In genomic region chr2:181459673-181460621, GRCm38 (mm10) we compare ENCODE assay signal across 8 mouse cellular contexts. TPM values are rescaled to one million over a fixed set of nuclear protein-coding genes. Genes with fewer than 3 reads are reported as not detected.
A peak's percentile ranks its signal among the peaks of the same experiment; 100 is the strongest.
DNase-seq lines count a peak whose midpoint lies in the region; ATAC-seq and TF ChIP-seq lines count a peak whose summit lies in the region.
"Had no signal": no experiment of that assay in that cellular context is flagged by ENCODE, and none has a peak within 500 bp of the region (broad histone marks: within the 10 kb centered on the region; RNA-seq: fewer than 3 reads in every experiment).

No protein-coding gene starts in this region.

- peak overlapping the region; percentile 98 for H3K4me2 ChIP-seq in forebrain, postnatal 0 days (ENCODE audit: low read depth)
- peak overlapping the region; percentile 99 for H3K4me2 ChIP-seq in hindbrain, embryonic 11.5 days (replicated peaks; ENCODE audit: low read depth, low read length)

- intact Hi-C loops in left cerebral cortex, postnatal 14 days (cut with DNase I) = loop anchor here (5.0 kb wide), 1 partner anchor 48 kb away; no protein-coding TSS in a partner anchor

- no peaks in the 10 kb centered on the region for H3K9me3 ChIP-seq in forebrain, postnatal 0 days (ENCODE audit: low read length)
- no peaks in the 10 kb centered on the region for H3K9me3 ChIP-seq in hindbrain, embryonic 11.5 days (ENCODE audit: control insufficient read depth, low read length)
- no peaks in the 10 kb centered on the region for H3K9me3 ChIP-seq in megakaryocyte, embryonic 14.5 days

- no peaks in the 10 kb centered on the region for H3K4me1 ChIP-seq in forebrain, postnatal 0 days (ENCODE audit: insufficient read depth)
- no peaks in the 10 kb centered on the region for H3K4me1 ChIP-seq in hindbrain, embryonic 11.5 days (replicated peaks; ENCODE audit: control insufficient read depth, insufficient read depth, low read length)
- peaks cover 68% of the 10 kb centered on the region for H3K4me1 ChIP-seq in megakaryocyte, embryonic 14.5 days

- H3K4me3 ChIP-seq in forebrain, postnatal 0 days (ENCODE audit: low read depth, low read length) = peak overlapping the region; percentile 85
- peak overlapping the region; percentile 99 for H3K4me3 ChIP-seq in hindbrain, embryonic 11.5 days (ENCODE audit: low read depth, low read length)
- peak overlapping the region; percentile 94 for H3K4me3 ChIP-seq in megakaryocyte, embryonic 14.5 days (replicated peaks)

- ATAC-seq in forebrain, postnatal 0 days = peak; percentile 40
- peak; percentile 75 for ATAC-seq in hindbrain, embryonic 11.5 days (ENCODE audit: low FRiP score)

- peaks cover 2% of the 10 kb centered on the region; the same call in 1 of the 2 replicates for H3K27me3 ChIP-seq in forebrain, postnatal 0 days (ENCODE audit: insufficient read depth, low read length)
- no peaks in the 10 kb centered on the region for H3K27me3 ChIP-seq in hindbrain, embryonic 11.5 days (ENCODE audit: control insufficient read depth, insufficient read depth, low read length)
- peaks cover 92% of the 10 kb centered on the region for H3K27me3 ChIP-seq in megakaryocyte, embryonic 14.5 days (replicated peaks)

- no peak for TF ChIP-seq CTCF in forebrain, postnatal 0 days (IDR thresholded peaks at IDR 0.05; ENCODE audit: low read depth)

- H3K9ac ChIP-seq in forebrain, postnatal 0 days = peak overlapping the region; percentile 69
- H3K9ac ChIP-seq in hindbrain, embryonic 11.5 days (ENCODE audit: low read depth, low read length) = peak overlapping the region; percentile 66

- H3K27ac ChIP-seq in forebrain, postnatal 0 days (ENCODE audit: low read depth, low read length) = no peak overlapping the region
- H3K27ac ChIP-seq in hindbrain, embryonic 11.5 days (ENCODE audit: low read depth, low read length) = peak overlapping the region; percentile 33; the same call in 1 of the 2 replicates
- H3K27ac ChIP-seq: macrophage had no signal

- WGBS in forebrain, postnatal 0 days = 1% methylated on average over 71 of the region's 71 CpGs
- WGBS in hindbrain, embryonic 11.5 days = under 1% methylated on average over 58 of the region's 71 CpGs

- H3K36me3 ChIP-seq in forebrain, postnatal 0 days (ENCODE audit: insufficient read depth) = no peaks in the 10 kb centered on the region
- H3K36me3 ChIP-seq in hindbrain, embryonic 11.5 days (ENCODE audit: control insufficient read depth, insufficient read depth, low read length) = no peaks in the 10 kb centered on the region
- H3K36me3 ChIP-seq in megakaryocyte, embryonic 14.5 days (replicated peaks; ENCODE audit: low read length) = no peaks in the 10 kb centered on the region

- peak; percentile 93 for DNase-seq in ZHBTc4 (ENCODE audit: low read depth, low spot score)
- DNase-seq in cerebellum, adult 8-10 months = peak; percentile 73
- DNase-seq in forebrain, postnatal 0 days = peak; percentile 42
- peak; percentile 69 for DNase-seq in hindbrain, embryonic 11.5 days (ENCODE audit: low spot score)
- peak; percentile 29 to 73 for DNase-seq in left cerebral cortex, postnatal 14 days (ENCODE audit: low spot score in 2 of 2)
- DNase-seq in right cerebral cortex, postnatal 10 days (ENCODE audit: low spot score in 2 of 2) = peak; percentile 59 to 61

RNA-seq across cellular contexts. Expression of gene Zbtb46, which starts 0.7 kb away (rescaled TPM):
- total RNA-seq in forebrain, postnatal 0 days (2014; rRNA removed) = 11.7 and 17.7 TPM in 2 replicates
- 8.2 and 11.0 TPM in 2 replicates for polyA plus RNA-seq in forebrain, postnatal 0 days (2015; fragmentation: Nextera tagmentation; extraction: Ambion mirVana)
- 15.6 and 17.2 TPM in 2 replicates for polyA plus RNA-seq in hindbrain, embryonic 11.5 days (2014; fragmentation: Nextera tagmentation; extraction: Ambion mirVana)
- 10 to 100 TPM; 14.3 to 16.9 TPM for total RNA-seq in left cerebral cortex, postnatal 14 days (2021)
- 0.16 TPM in 1 of 2 replicates, not detected in the other for polyA plus RNA-seq in megakaryocyte, embryonic 14.5 days (2012; ENCODE audit: insufficient read depth, low replicate concordance)

RNA-seq across cellular contexts. Expression of gene Abhd16b, which starts 33.1 kb away (rescaled TPM):
- total RNA-seq in forebrain, postnatal 0 days (2014; rRNA removed) = not detected in 2 replicates
- polyA plus RNA-seq in forebrain, postnatal 0 days (2015; fragmentation: Nextera tagmentation; extraction: Ambion mirVana) = not detected in 2 replicates
- polyA plus RNA-seq in hindbrain, embryonic 11.5 days (2014; fragmentation: Nextera tagmentation; extraction: Ambion mirVana) = 0.09 and 0.14 TPM in 2 replicates
- not detected for total RNA-seq in left cerebral cortex, postnatal 14 days (2021)
- polyA plus RNA-seq in megakaryocyte, embryonic 14.5 days (2012; ENCODE audit: insufficient read depth, low replicate concordance) = not detected in 2 replicates
- polyA plus RNA-seq: macrophage had no signal

RNA-seq across cellular contexts. Expression of gene Tpd52l2, which starts 37.0 kb away (rescaled TPM):
- 91.7 and 120 TPM in 2 replicates for total RNA-seq in forebrain, postnatal 0 days (2014; rRNA removed)
- polyA plus RNA-seq in forebrain, postnatal 0 days (2015; fragmentation: Nextera tagmentation; extraction: Ambion mirVana) = 114 and 128 TPM in 2 replicates
- 145 and 151 TPM in 2 replicates for polyA plus RNA-seq in hindbrain, embryonic 11.5 days (2014; fragmentation: Nextera tagmentation; extraction: Ambion mirVana)
- 10 to 100 TPM; 69.5 to 74.8 TPM for total RNA-seq in left cerebral cortex, postnatal 14 days (2021)
- polyA plus RNA-seq in megakaryocyte, embryonic 14.5 days (2012; ENCODE audit: insufficient read depth, low replicate concordance) = 7.5 and 38.2 TPM in 2 replicates

Comparison
In these comparisons a context has a peak if more than half of its experiments do, and no peak if none do; other contexts are left out.
1. DNase-seq: peak in every context shown above with its lines; median percentile 93 in ZHBTc4; 73 in cerebellum, adult 8-10 months; 69 in hindbrain, embryonic 11.5 days; 60 in right cerebral cortex, postnatal 10 days; 51 in left cerebral cortex, postnatal 14 days; 42 in forebrain, postnatal 0 days.